Mouse (Mus musculus) lung, postnatal 36 days (tissue): ENCODE results near the gene Gm9048.
"Not testable (repeated sequence)": the region's sequence is repeated elsewhere in the genome, so short reads cannot be mapped to it uniquely, and the experiment has no call there.

Source experiments
- DNase-seq: peaks from one replicate; pipeline ENCODE4 v3.0.0; 2022; ENCODE audit warnings: mixed read lengths

Gm9048 gene

DNA sequence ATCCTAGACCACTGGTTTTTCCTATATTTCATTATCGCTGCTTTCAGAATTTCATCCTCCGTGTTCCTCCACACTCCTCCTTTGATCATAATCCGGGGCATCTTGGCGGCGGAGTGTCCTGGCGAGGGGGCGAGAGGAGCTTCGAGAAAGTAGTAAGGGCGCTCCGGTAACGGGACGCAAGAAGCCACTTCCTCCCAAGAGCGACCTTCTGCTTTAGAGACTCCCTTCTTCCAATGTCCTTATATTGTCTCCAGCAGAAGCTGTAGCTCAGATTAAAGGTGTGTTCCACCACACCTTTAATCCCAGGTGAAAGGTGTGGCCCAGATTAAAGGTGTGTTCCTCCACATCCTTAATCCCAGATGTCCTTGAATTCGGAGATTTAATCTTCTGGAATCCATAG is at the start of gene Gm9048:
Gene Gm9048, minus strand, starts transcription at position 101 of the 400 bp plus-strand sequence.
- not testable (repeated sequence) for DNase-seq

GRCm38 (mm10) chr10:118370443-118370842 is 22.0 kb upstream of the Gm9048 start:
- DNase-seq, result peak; percentile 88

GRCm38 (mm10) chr10:118369518-118369917 is 21.0 kb upstream of the Gm9048 start:
- DNase-seq, result no peak

GRCm38 (mm10) chr10:118354005-118354404 is 5.5 kb upstream of the Gm9048 start, which contains the start of gene Gm9049:
TSS of gene Gm9049 (minus strand) at chr10:118354105.
- not testable (repeated sequence) for DNase-seq

- DNase-seq, result not testable (repeated sequence)
Observed at GRCm38 (mm10) chr10:118343155-118343554, 5.3 kb downstream of the Gm9048 start, which contains the start of gene Gm9046. TSS of gene Gm9046 (minus strand) at chr10:118343255.

DNA sequence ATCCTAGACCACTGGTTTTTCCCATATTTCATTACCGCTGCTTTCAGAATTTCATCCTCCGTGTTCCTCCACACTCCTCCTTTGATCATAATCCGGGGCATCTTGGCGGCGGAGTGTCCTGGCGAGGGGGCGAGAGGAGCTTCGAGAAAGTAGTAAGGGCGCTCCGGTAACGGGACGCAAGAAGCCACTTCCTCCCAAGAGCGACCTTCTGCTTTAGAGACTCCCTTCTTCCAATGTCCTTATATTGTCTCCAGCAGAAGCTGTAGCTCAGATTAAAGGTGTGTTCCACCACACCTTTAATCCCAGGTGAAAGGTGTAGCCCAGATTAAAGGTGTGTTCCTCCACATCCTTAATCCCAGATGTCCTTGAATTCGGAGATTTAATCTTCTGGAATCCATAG is 10.7 kb downstream of the Gm9048 start, which contains the start of gene Gm9045:
Gene Gm9045, minus strand, starts transcription at position 101 of the 400 bp plus-strand sequence.
- not testable (repeated sequence) for DNase-seq

- DNase-seq, result not testable (repeated sequence)
Observed at GRCm38 (mm10) chr10:118332308-118332707, 16.2 kb downstream of the Gm9048 start, which contains the start of gene Gm9044. TSS of gene Gm9044 (minus strand) at chr10:118332408.

DNA sequence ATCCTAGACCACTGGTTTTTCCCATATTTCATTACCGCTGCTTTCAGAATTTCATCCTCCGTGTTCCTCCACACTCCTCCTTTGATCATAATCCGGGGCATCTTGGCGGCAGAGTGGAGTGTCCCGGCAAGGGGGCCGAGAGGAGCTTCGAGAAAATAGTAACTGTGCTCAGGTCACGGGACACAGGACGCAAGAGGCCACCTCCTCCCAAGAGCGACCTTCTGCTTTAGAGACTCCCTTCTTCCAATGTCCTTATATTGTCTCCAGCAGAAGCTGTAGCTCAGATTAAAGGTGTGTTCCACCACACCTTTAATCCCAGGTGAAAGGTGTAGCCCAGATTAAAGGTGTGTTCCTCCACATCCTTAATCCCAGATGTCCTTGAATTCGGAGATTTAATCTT is 21.6 kb downstream of the Gm9048 start, which contains the start of gene Gm9040:
Gene Gm9040, minus strand, starts transcription at position 101 of the 400 bp plus-strand sequence.
- DNase-seq, result not testable (repeated sequence)

DNA sequence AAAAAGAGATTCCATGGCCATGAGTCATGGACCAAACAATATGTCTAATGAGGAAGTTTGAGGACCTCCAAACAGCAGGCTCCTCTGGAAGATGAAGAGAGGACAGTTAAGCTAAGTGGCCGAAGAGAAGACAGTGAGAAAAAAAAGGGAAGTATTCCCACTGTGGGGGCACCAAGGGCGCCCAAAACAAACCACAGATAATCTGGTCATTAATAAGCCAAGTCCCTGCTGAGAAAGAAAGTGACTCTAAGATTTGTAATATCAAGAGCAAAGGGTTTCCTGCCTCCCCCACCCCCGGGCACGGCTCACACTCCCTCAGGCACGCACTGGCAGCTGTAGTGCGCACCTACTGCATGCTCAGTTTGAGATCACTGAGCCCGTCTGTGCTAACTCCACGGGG is 29.5 kb downstream of the Gm9048 start:
- no peak for DNase-seq

DNA sequence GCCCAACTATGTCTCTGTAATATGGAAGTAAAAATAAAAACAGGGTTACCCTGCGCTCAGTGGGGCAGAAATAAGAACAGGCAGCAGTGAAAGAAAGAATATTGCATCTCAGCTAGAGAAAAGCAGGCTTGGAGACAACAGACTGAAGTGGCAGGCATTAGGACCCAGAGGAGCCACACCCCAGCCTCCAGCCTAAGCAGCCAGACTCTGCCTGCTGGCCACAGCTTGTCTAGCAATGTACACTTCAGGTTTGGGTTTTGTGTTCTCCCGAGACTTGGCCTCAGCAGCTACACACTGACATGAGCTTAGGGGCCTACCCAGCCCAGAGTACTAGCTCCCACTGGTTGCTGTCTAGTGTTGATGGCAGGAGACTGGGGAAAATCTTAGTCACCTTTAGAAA is 46.3 kb downstream of the Gm9048 start:
- DNase-seq, result not testable (repeated sequence)
